Mouse (Mus musculus) heart, adult 10 weeks (tissue): ENCODE results near the gene Igflr1. TPM values are rescaled to one million over a fixed set of nuclear protein-coding genes. Genes with fewer than 3 reads are reported as not detected.

Experiments
- polyA plus RNA-seq: library from polyadenylated mRNA; stranded (reverse); fragments of 350-450 nt; fragmentation: Illumina TruSeq; extraction: RNeasy Lipid Tissue Mini Kit (QIAGEN cat#74804); gene quantifications from one replicate; pipeline ENCODE4 v1.2.3, GENCODE M21; 2014; ENCODE audit warnings: low read depth, low replicate concordance

The Igflr1 gene
- polyA plus RNA-seq: not detected

GRCm38 (mm10) chr7:30564970-30565571, at the start of gene Igflr1:
Igflr1 (plus strand) TSS chr7:30565427.

GRCm38 (mm10) chr7:30534633-30535577, 30.3 kb upstream of the Igflr1 start, which contains the start of gene Arhgap33:
Arhgap33 (minus strand) TSS chr7:30535060.

GRCm38 (mm10) chr7:30552102-30553020, 12.9 kb upstream of the Igflr1 start, which contains the start of the genes Hspb6 and Proser3:
Hspb6 (plus strand) TSS chr7:30552178.
Proser3 (minus strand) TSS chr7:30552299.

GRCm38 (mm10) chr7:30559443-30559954, 5.7 kb upstream of the Igflr1 start, which contains the start of gene Lin37:
Lin37 (minus strand) TSS chr7:30559838.

GRCm38 (mm10) chr7:30563117-30563905, 1.9 kb upstream of the Igflr1 start, which contains the start of the genes U2af1l4, Gm49396 and Psenen:
U2af1l4 (plus strand) TSS chr7:30563301.
Gm49396 (plus strand) TSS chr7:30563344.
Psenen (minus strand) TSS chr7:30563627.

GRCm38 (mm10) chr7:30588676-30589434, 23.6 kb downstream of the Igflr1 start, which contains the start of gene Kmt2b:
Kmt2b (minus strand) TSS chr7:30588726.

GRCm38 (mm10) chr7:30598786-30599185, 33.6 kb downstream of the Igflr1 start, which contains the start of gene Zbtb32:
Zbtb32 (minus strand) TSS chr7:30598909.

GRCm38 (mm10) chr7:30612654-30613402, 47.6 kb downstream of the Igflr1 start, which contains the start of gene Upk1a:
Upk1a (minus strand) TSS chr7:30612847.

Other genes starting within 250 kb of the Igflr1 start
- gene E130208F15Rik, start 243.7 kb upstream of the Igflr1 start, polyA plus RNA-seq: 0.42 TPM
- gene Sdhaf1, start 241.5 kb upstream of the Igflr1 start, polyA plus RNA-seq: 14.0 TPM
- 1.1 TPM for gene Lrfn3, start 202.7 kb upstream of the Igflr1 start, polyA plus RNA-seq
- 38.2 TPM for gene Tyrobp, start 151.7 kb upstream of the Igflr1 start, polyA plus RNA-seq
- gene Hcst, start 145.6 kb upstream of the Igflr1 start, polyA plus RNA-seq: not detected
- 0.50 TPM for gene Nfkbid, start 143.7 kb upstream of the Igflr1 start, polyA plus RNA-seq
- gene Aplp1, start 119.9 kb upstream of the Igflr1 start, polyA plus RNA-seq: 3.1 TPM
- not detected for gene Kirrel2, start 107.7 kb upstream of the Igflr1 start, polyA plus RNA-seq
- gene Nphs1, start 107.1 kb upstream of the Igflr1 start, polyA plus RNA-seq: not detected
- gene Prodh2, start 71.8 kb upstream of the Igflr1 start, polyA plus RNA-seq: not detected
- 1.1 TPM for gene Arhgap33, start 30.4 kb upstream of the Igflr1 start, polyA plus RNA-seq
- 945 TPM for gene Hspb6, start 13.2 kb upstream of the Igflr1 start, polyA plus RNA-seq
- gene Proser3, start 13.1 kb upstream of the Igflr1 start, polyA plus RNA-seq: 3.8 TPM
- 17.8 TPM for gene Lin37, start 5.6 kb upstream of the Igflr1 start, polyA plus RNA-seq
- gene U2af1l4, start 2.1 kb upstream of the Igflr1 start, polyA plus RNA-seq: 64.0 TPM
- gene Gm49396, start 2.1 kb upstream of the Igflr1 start, polyA plus RNA-seq: 8.0 TPM
- 106 TPM for gene Psenen, start 1.8 kb upstream of the Igflr1 start, polyA plus RNA-seq
- gene Kmt2b, start 23.3 kb downstream of the Igflr1 start, polyA plus RNA-seq: 16.4 TPM
- gene Zbtb32, start 33.5 kb downstream of the Igflr1 start, polyA plus RNA-seq: not detected
- 0.31 TPM for gene Upk1a, start 47.4 kb downstream of the Igflr1 start, polyA plus RNA-seq
- gene Cox6b1, start 60.7 kb downstream of the Igflr1 start, polyA plus RNA-seq: 3,676 TPM
- not detected for gene Etv2, start 70.4 kb downstream of the Igflr1 start, polyA plus RNA-seq
- 37.8 TPM for gene Rbm42, start 84.9 kb downstream of the Igflr1 start, polyA plus RNA-seq
- 7.5 TPM for gene Haus5, start 99.6 kb downstream of the Igflr1 start, polyA plus RNA-seq
- gene Pmis2, start 106.2 kb downstream of the Igflr1 start, polyA plus RNA-seq: not detected
- not detected for gene 2200002J24Rik, start 133.5 kb downstream of the Igflr1 start, polyA plus RNA-seq
- gene Atp4a, start 146.8 kb downstream of the Igflr1 start, polyA plus RNA-seq: not detected
- 168 TPM for gene Tmem147, start 164.1 kb downstream of the Igflr1 start, polyA plus RNA-seq
- not detected for gene Gapdhs, start 178.3 kb downstream of the Igflr1 start, polyA plus RNA-seq
- gene Sbsn, start 186.0 kb downstream of the Igflr1 start, polyA plus RNA-seq: 3.5 TPM
- gene Dmkn, start 198.3 kb downstream of the Igflr1 start, polyA plus RNA-seq: 3.5 TPM
- gene Krtdap, start 222.5 kb downstream of the Igflr1 start, polyA plus RNA-seq: not detected